Mouse (Mus musculus): ENCODE results near the gene Zscan4b.
"Not testable (repeated sequence)": the region's sequence is repeated elsewhere in the genome, so short reads cannot be mapped to it uniquely, and the experiment has no call there.

The Zscan4b gene

GRCm38 (mm10) chr7:10904950-10905349 is at the start of gene Zscan4b:
TSS of gene Zscan4b (minus strand) at chr7:10905050.
- H3K4me1 ChIP-seq (replicated peaks; ENCODE audit: low read depth, low read length); H3K27me3 ChIP-seq (ENCODE audit: insufficient read depth, low read length); H3K4me3 ChIP-seq (replicated peaks; ENCODE audit: low read length); H3K9me3 ChIP-seq (ENCODE audit: low read length); H3K36me3 ChIP-seq (ENCODE audit: insufficient read depth, low read length): not testable (repeated sequence)

Measured in E14TG2a.4 (cell line).